Mouse (Mus musculus) spleen, postnatal 4 days (tissue): ENCODE data around the gene Ctla4.
A peak's percentile ranks its signal among the peaks of the same experiment; 100 is the strongest.

Experiments used
- DNase-seq, 2 experiments: peaks; one replicate each; pipeline ENCODE4 v3.0.0; 2022; ENCODE audit warnings: low spot score in 2 of 2

Ctla4 gene

DNA sequence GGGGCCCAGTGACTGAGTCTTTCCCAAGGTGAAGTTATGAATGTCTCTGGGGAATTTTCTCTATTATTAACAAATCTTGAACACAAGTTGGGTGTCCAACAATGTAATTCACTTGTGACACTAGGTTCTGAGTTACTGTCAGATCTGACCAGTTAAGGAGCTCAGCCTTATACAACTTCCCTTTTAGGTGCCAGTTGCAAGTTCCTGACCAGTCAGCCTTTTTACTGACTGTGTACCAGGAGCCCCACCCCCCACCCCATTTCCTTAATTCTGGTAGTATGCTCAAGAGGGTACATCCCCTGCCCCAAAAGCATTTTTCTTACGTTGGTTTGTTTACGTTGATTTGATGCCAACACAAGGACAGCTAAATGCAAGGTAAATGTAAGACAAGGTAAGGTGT lies 21.6 kb upstream of the Ctla4 start:
- no peak for DNase-seq

DNA sequence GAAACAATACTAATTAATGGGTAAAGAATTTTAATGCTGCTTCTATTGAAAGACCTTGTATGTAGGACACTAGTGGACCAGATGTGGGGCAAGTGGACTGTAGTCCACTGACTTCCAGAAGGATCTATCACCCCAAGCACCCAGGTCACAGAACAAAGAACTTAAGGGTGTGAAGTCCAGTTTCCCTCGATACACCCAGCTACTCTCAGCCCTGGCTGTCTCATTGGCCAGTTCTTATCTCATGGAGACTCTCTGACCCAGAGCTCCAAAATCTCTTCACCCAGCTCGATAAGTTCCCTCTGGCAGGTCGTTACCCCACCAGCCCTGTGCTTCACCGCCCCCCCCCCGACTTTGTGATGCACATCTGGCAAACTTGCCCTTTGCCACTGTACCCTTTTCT lies 20.8 kb upstream of the Ctla4 start:
- no peak for DNase-seq

DNA sequence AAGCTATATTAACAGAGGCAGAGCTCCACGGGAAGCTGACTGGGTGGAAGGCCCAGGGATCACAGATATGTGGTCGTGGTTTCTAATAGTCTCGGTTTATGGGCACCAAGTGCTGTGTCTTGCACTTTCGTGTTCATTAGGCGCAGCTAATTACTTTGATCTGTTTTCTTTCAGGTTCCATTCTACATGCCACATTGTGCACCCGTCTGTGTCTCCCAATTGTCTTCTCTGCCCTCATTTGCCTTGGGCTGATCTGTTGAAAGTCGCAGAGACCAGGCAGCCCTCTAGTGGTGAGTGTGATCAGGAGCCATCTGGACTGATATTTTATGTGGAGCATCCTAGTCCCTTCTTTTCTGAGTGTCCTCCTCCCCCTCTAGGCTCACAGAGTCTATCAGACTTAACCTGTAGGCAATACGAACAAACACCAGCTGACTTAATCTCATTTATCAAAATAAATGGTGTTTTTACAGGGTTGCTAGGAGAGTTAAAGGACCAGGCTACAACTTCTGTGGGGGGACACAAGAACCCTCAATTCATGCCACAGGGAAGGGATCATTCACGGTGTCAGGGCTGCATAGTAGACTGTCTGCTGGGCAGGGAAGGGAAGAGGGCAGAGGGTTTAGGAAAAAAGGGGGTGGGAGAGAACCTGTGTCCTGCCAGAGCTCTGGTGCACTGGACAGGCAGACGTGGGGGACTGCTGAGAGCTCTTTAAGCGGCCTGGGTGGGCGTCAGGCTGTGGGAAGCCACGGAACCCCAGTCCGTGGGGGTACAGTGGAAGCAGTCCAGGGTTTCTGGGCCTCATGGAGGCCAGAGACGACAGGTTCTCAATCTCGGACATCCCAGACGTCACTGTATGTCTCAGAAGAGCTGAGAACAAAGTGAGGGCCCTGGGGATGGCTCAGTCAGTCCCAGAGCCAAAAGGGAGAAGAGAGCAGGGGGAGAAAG lies 18.2 kb upstream of the Ctla4 start:
- peak in 1 of 2 experiments; percentile 24 for DNase-seq

DNA sequence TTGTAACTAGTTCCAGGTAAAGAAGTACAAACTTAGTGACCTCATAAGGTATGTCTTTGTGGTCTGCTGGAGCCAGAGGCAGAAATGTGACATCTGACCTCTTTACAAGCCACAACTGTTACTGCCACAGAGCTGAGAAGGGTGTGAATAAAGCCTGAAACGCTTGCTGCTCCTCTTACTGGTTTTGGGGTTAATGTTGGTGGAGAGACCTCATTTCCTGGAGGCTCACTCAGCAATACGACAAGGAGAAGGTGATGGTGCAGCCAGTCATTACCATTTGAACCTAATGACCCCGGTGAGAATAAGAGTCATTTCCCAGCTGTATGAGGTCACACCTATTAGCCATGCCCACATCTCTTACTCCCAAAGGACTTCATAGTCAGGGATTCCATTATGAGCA lies 11.5 kb upstream of the Ctla4 start:
- DNase-seq, result no peak

DNA sequence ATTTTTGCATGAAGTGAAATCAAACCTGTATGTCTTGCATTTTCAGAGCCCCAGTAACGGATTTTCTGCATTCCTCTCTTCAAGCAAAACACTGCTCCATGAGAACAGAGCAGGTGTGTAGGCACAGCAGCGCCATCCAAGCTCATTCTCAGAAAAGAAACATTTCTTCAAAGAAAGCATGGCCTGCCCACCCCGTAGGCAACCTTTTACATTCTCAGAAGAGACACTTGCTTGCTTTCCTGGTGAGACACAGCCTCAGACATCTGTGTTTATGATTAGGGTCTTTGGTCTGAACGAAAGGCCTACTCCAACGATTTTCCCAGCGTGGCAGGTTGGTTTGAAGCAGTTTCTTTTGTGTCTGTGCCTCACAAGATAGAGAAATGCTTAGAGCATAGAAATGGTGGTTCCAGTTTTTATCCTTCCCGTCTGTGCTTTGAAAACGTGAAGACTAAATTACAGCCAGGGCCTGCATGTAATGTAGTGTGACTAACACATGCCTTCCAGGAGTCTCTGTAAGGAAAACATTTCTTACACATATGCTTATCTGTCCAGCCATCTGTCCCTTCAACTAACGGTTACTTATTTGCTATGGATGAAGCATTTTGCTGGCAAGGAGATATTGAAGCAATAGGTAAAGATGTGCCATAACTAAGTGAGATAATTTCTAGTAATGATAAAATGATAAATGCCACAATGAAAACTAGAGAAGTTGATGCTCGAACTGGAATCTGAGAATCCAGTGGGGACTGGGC lies 6.5 kb upstream of the Ctla4 start:
- DNase-seq, result no peak

DNA sequence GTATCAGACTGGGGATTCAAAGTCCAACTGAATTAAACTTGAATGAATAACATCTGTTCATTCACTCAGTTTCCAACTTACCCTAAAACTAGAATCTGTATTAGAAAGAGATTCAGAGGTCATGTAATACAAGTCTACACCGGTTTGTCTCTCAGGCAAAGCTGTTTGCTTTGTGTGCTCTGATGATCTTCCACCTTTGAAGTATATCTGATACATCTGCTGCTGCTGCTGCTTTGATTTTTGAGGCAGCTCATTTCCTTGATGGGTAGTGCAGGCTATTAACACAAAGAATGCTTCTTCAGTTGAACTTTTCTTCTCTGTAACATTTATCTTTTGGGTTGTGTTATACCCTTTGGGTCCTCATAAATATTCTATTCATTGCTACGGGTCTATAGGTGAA lies 4.0 kb upstream of the Ctla4 start:
- DNase-seq, result no peak

DNA sequence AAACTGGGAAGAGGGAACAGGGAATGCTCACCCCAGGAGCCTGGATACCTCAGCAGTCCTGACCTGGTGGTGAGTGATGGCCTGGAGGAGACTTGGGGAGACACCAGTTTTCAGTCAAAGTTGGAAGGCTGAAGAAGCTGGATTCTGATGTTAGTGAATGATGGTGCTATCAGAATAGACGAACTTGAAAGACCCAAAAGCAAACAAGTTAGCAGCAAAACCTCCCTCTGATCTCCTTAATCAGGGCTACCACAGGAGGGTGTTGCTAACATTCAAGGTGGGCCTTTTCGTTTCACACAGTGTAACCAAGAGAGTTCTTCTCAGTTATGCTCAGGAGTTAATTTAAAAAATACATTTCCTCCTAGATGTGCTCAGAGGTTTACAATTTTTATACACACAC lies 3.5 kb upstream of the Ctla4 start:
- no peak for DNase-seq

DNA sequence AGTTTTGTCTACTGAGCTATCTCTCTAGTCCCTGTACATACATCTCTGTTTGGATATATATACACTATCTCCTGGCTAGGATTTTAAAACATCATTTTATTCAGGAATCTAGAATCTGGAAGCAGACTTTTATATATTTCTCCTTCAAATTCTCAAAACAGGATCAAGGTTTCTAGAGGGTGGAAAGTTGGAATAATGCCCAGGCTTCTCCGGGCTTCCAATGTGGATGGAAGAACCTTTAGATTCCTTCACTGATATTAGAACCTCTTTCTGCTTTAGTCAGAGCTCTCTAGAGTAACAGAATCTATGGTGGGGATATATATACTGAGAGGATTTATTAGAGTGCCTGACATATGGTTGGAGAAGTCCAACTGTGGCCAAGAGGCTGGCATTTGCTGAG lies 2.2 kb upstream of the Ctla4 start:
- no peak for DNase-seq

DNA sequence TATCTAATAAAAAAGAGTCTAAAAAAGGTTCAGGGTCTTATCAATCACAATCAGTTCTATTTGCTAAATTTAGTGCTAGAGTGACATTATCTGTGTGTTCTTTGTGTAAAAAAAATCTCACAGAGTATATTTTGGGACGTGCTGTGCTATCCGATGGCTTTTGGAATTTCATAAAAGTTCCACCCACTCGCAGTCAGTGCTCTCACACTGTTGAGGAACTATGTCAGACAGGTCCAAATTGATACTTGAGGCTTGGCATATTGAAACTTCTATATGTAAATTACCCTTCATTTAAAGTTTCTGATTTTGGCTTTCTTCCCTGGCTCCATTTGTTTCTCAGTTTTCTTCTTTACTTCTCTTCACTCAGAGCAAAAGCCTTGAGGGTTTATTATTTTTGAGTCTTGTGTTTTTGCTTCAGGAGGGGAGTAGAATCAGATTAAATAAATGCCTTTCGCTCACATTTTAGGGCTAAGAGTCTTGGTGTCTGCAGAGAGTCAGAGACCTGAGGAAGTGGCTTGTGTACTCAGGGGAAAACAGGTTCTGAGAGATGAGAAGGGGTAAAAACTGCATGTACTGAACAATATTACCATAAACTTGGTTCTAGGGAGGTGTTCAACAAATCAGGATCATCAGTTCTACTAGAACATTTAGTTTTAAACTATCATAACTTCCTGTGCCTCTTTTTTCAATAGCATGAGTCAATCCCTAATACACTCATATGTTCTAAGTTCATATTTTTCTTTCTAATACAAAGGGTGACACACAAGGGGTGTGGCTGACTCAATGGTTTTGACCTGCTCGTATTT lies 11.5 kb downstream of the Ctla4 start:
- DNase-seq, result no peak

DNA sequence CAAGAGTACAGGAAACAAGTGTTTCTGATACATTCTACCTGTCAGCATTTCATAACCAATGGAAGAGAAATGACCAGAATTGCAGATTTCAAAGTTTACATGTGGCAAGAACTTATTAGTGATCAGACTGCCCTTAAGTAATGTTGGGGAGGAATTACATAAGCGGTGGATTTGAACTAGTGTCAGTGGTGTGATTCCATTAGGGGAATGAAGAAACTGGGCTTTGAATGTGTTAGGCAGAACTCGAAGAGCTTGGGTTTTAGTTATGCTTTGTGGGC lies 12.1 kb downstream of the Ctla4 start:
- no peak for DNase-seq

DNA sequence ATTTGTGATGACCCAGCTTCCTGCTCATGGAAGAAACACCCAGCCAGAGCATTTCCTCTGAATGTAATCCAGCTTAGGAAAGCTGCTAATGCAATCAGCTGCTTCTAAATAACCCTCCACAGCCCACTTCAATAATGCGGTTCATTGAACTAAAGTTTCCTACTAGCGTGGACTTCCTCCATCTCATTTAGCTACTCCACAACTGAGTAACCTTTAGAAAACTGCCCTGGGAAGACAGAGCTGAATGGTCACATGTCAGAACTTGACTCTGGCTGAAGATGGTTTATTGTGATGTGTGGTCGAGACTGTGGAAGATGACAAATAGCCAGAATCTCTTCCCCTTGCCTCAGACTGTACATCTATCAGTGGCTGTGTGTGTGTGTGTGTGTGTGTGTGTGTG lies 12.4 kb downstream of the Ctla4 start:
- no peak for DNase-seq

DNA sequence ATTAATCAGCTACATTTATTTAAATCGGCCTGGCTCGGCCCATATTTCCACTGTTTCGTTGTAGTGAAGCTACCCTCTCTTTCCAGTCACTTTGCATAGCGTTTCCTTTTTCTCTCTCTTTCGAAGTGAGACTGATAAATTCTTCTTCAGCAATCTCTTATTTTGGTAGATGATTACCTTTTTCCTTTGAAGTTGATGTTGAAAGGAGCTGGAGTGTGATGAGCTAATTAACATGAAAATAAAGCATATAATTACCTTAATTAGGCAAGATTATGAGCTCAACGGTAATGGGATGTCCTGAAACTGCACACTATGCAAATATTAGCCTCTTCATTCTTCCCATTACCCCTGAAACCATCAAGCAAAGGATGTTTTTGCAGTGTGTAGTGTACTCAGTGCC lies 15.7 kb downstream of the Ctla4 start:
- DNase-seq, result no peak

DNA sequence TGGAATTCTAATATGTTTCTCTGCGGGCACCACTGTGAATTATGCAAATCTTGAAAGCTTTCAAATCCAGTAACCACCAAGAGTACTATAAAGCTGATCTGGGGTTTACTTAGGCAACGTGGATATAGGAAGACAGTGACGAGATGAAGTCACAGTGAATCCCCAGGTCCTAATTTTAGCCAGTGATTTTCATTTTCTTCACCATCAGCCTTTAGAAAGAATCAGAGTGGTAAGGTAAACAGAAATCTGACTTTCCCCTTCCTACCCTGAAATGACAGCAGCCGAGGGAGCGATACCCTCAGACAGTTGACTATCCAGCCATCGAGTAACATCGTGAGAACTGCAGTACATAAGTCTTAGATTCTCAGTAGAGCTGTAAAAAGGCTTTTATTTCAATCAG lies 16.3 kb downstream of the Ctla4 start:
- DNase-seq, result no peak

DNA sequence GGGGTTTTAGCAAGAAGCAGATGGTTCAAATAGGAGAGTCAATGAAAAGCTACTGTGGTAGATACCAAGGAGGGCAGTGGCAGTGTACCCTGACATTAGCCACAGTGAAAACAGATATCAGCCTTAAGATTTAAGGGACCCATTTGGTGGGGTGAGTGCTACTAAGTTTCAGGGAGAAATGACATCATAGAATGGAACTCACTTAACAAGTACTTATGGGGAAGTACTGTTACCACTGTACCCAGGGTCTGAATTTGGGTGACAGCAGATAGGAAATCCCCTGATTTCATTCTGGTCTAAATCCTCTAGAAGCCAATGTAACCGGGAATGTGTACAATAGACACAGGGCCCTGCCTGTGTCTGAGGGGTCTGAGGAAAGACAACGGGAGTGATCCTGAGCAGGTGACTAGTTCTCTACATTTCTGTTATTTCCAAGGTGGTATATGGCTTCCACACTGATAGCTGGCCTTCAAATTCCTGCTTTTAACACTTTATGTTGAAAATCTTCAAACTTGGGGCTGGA lies 17.7 kb downstream of the Ctla4 start:
- DNase-seq, result no peak

DNA sequence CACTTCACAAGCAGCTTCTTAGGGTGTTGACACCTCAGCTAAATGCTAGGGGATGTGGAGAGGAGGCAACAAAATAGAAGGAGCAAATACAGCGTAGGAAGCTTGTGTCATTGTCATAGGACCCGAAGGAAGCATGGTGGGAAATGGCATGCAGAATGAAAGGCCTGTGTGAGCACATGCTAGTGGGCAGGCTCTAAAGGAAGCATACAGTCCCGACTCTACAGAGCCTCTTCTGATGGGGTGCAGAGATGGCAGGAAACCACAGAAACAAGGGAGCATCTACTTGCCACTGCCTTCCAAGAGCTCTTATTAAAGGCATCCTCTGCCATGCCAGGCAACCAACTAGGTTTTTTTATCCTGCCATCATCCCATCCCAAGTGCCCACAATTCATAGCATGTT lies 20.7 kb downstream of the Ctla4 start:
- DNase-seq, result no peak

DNA sequence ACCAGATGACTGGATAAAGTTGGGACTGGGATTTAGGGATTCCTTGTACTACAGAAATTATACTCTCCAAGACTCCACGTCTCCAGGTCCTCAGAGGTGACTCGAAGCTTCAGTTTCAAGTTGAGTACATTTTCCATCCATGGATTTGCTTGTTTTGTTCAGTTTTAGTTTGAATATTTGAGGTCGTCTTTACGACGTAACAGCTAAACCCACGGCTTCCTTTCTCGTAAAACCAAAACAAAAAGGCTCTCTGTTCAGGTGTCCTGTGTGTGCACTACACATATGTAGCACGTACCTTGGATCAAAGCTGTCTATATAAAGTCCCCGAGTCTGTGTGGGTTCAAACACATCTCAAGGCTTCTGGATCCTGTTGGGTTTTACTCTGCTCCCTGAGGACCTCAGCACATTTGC lies 22.0 kb downstream of the Ctla4 start:
- DNase-seq, result no peak

DNA sequence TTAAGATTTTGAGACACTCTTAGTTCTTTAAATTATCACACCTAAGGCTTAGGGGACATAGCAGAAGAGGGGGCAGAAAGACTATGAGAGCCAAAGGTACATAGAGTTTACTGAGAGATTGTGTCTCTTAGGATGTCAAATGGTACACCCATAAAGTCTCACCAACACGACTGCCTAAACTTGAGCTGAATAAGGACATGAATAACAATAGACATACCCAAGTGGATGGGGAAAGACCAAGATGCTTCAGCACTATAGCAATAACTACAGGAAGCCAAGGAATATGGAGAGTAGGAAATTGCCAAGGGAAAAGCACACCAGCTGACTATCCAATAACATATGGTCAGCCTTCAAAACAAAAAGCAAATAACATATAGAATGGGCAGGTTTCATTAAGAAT lies 22.9 kb downstream of the Ctla4 start:
- DNase-seq, result no peak

DNA sequence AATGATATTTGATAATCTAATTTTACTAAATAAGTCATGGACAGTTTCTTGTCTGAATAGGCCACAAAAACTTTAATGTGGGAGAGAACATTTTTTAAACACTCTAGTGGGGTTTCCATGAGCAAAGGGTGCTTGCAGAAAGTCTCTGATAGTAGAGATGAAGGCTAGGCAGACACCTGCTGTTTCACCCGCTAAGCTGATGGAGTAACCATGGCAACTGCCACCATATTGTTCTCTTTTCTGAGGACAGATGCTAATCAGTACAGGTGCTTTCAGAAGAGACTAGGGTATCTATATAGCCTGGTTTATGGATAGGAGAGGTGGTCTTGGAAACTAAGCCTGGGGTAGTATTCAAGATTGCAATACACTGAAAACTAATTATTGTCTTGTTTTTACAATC lies 24.0 kb downstream of the Ctla4 start:
- DNase-seq, result no peak

DNA sequence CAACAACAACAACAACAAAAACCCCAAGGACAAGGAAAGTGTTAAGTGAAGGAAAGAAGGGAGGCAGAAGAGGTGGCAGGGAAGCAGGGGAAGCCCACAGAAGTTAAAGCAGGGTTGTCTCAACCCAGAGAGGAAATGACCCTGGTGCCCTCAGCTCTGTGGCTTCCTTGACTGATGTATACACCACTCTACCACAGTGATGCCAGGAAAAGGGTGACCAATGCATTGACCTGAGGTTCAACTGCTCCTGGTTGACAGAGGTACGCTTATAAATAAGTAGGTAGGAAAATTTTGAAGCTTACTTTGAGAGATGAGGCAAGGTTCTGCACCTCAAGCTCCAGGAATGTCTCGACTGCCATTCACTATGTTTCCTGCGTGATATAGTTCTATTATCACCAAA lies 24.8 kb downstream of the Ctla4 start:
- DNase-seq, result no peak

DNA sequence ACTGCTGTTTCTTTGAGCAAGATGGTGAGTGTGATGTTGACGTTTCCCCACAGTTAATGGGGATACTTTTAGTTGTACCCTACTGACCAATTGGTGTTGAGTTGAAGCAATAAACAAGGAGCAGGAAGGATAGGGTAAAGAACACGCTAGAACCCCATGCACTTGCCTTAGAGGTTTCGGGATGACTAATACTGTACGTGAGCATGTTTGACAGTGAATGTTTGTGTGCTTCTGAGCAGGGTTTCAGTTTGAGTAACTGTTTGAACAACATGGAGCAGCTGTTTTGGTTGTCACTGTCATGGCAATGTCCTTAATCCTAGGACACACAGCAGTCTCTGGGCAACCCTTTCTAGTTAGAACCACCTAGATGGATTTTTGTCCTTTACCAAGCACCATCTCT lies 26.5 kb downstream of the Ctla4 start:
- DNase-seq, result no peak

DNA sequence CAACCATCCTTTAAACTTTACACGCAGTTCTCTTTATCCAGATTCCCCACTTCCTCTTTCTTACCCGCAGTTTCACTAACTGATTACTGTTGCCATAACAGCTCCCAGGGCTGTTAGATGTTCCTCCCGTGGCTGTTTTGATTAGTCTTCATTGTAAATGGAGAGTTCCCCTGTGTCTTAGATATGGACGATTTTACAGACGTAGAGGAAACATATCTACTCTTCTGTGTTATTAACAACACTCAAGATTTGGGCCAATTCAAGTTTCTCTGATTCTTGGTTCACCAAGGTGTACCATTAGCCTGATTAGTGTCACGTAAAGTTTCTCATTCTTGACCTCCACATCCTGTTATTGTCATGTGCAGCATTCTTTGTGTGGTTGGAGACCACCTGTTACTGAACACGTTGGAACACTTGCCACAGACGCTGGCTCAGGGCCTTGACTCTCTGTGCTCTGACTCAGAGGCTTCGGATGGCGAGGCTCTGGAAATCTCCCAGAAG lies 29.5 kb downstream of the Ctla4 start:
- no peak for DNase-seq
